Mouse (Mus musculus) thymus, postnatal 36 days (tissue): Measurements from ENCODE around the gene Kcnab2.

Experiments
- DNase-seq, 2 experiments: peaks; one replicate each; pipeline ENCODE4 v3.0.0; 2022; ENCODE audit warnings: mixed read lengths in 2 of 2

The Kcnab2 gene

GRCm38 (mm10) chr4:152451371-152451770, 26.3 kb downstream of the Kcnab2 start:
- DNase-seq: peak in 1 of 2 experiments; percentile 25

GRCm38 (mm10) chr4:152448666-152449018, 29.0 kb downstream of the Kcnab2 start:
- peak; percentile 77 to 87 for DNase-seq

DNA sequence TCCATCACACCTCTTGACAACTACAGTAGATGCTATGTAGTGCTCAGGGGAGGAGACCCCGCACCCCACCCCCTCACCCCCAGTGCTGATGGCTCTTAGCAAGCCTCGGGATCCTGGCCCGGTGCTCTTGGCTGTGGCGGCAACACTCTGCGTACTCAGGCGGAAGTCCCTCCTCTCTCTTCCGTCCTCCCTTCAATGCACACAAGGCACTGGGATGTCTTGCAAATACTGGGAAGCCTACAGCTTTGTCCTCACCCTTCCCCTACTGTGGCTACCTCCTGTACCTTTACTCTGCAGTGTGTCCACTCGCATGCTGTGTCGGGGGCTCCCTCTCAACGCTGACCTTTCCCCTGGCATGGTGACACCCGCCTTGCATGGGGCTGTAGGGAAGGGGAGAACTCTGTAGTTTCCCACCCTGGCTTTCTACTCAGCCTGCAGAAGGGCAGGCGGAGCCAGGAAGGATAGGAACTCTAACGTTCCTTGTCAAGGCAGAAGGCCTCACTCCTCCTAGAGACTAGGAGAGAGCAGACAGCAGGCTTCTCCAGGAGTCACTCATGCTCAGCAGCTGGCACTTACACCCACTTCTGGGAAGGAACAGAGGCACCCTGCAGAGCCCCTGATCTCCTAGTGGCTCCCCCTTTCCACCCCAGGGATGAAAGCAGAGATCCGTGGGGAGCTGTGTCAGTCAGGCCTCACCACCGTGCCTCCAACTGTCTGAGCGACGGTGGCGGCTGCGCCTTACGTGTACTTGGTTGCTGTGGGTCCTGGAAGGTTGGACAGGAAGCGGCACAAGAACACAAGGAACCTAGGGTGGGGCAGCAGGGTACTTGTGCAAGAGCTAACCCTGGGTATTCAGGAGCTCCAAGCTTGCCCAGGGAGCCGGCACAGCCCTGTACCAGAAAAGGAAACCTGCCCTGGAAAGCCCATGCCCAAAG, 29.7 kb downstream of the Kcnab2 start:
- DNase-seq: peak in 1 of 2 experiments; percentile 39

DNA sequence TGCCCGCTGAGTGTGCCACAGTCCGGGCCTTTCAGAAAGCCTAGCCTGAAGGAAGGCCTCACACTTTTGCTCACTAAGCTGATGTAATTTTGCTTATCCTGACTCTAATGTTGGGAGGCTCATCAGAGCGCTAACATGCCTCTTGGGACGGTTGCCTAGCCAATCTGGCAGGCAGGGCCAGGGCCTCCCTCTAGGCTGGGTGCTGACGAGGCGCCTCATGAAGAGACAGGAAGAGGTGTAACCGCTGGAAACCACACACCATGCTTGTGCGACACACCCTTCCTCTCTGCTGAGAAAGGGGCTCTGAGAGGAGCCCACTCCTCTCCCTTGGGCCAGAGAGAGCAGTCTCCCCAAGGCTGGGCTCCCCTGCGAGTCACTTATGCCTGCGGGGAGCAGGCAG, 31.5 kb downstream of the Kcnab2 start:
- DNase-seq: peak; percentile 79 to 81

DNA sequence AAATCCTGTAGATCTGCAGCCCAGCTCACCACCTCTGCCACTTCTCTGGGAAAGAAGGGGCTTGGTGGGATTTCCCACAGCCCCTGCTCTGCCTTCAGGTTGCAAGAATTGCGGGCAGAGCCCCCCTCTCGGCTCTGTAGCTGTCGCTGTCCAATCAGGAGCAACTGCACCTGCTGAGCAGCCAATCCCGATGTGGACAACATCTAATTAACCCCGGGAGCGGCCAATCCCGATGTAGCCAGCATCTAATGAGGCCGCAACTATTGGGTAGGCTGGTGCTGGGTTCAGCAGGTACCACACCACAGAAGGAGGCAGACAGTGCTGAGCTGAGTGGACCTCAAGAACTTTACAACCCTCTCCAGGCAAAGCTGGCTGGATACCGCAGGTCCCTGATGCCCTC, 36.1 kb downstream of the Kcnab2 start:
- no peak for DNase-seq

- DNase-seq: no peak
These were observed 36.8 kb downstream of the Kcnab2 start for GRCm38 (mm10) chr4:152440882-152441281.

GRCm38 (mm10) chr4:152435255-152435654, 42.4 kb downstream of the Kcnab2 start:
- peak; percentile 49 to 58 for DNase-seq

DNA sequence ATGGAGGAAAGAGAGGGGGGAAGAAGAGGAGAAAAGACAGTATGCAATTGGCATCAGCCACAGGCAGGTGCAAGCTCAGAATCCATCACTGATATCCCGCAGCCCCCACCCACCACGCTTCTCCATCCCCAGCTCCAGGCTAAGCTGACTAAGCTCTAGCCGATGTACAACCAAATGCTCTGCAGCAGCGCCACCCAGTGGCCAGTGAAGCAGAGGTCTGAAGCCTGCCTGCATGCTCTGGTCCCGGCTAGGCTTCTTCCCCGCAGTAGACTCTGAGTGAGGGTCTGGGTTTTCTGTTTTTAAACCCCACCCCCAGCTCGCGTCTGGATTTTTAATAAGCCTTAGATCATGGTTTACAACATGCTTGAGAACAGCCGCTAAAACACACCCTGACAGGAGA, 42.8 kb downstream of the Kcnab2 start:
- peak; percentile 62 to 66 for DNase-seq

- peak; percentile 38 to 41 for DNase-seq
These were observed 45.4 kb downstream of the Kcnab2 start for GRCm38 (mm10) chr4:152432308-152432707.

GRCm38 (mm10) chr4:152428259-152428658, 49.4 kb downstream of the Kcnab2 start:
- no peak for DNase-seq

GRCm38 (mm10) chr4:152424922-152425321, 52.7 kb downstream of the Kcnab2 start:
- DNase-seq: peak in 1 of 2 experiments; percentile 27

- DNase-seq: no peak
These were observed 53.3 kb downstream of the Kcnab2 start for GRCm38 (mm10) chr4:152424341-152424740.

DNA sequence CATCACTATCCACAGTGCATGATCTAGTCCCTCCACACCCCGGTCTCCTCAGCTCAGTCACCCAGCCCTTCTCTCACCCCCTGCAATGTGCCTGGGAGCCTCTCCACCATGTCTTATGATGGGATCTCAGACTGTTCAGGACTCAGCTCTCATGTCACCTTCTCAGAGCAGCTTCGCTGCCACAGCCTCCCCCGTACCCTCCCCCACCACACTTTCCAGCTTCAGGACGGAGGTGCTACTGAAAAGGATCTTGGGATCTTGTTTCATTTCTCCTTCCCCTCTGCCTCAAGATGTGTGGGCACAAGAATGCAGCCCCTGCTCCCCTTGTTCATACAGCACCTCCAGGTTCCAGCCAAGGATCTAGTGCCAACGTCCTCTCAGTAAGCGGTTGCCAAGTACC, 54.1 kb downstream of the Kcnab2 start:
- no peak for DNase-seq

DNA sequence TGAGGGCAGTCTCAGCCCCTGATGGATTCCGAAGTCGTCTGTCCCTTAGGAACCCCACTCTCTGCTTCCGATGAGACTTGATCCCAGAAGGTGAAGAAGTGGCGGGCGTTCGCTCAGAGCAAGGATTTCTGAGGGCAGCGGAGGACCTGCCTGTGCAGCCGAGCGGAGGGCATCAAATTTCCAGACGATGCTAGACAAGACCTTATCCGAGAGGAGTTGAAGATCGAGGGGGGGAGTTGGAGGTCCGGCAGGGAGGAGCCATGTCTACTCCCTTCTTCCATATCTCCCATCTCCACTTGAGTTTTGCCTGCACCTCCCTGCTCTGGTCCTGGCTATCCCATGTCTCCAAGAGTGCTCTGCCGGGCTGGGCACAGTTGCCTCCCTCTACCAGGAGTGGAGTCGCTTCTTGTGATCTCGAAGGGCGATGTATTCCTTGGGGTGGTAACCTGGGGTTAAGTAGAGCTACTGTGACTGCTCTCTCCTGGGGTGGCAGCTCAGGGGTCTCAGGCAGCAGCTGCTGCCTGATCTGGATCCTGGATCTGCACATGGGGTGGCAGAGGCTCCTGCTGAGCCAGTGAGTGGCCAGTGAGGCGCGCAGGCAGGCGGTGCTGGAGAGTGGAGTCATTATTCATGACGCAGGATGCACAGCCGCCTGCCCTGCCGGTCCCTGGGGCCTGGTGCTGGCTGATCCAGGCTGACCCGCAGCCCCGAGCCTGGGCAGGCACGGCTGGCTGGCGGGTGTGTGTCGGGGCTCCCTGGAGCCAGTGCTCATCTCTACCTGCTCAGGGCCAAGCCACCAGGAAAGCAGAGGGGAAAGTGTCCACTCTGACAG, 59.2 kb downstream of the Kcnab2 start:
- no peak for DNase-seq

DNA sequence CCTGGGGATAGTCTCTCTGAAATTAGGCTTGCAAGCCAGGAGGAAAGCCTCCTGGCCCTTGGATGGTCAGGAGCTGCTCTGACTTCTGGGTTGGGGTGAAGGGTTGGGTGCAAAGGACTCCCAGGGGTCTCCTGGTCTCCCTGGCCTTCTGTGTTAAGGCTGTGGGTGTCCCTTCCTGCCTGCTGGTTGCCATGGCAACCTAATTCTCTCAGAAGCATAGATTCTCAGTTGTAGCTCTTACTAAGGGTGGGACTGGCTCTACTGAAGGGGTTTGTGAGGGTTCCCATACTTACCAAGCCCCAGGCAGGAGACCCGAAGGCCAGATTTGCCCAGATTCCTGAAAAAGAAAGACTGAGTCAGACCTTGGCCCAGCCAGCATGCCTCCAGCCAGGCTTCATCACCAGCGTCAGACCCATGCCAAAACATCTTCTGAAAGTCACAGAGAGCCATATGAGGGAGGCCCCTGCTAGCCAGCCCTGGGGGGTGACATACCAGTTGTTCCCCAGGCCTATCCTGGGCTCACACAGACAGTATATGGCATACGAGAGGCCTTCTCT, 65.1 kb downstream of the Kcnab2 start:
- no peak for DNase-seq

GRCm38 (mm10) chr4:152410961-152411360, 66.7 kb downstream of the Kcnab2 start:
- DNase-seq: no peak

GRCm38 (mm10) chr4:152406531-152406930, 71.1 kb downstream of the Kcnab2 start:
- no peak for DNase-seq

DNA sequence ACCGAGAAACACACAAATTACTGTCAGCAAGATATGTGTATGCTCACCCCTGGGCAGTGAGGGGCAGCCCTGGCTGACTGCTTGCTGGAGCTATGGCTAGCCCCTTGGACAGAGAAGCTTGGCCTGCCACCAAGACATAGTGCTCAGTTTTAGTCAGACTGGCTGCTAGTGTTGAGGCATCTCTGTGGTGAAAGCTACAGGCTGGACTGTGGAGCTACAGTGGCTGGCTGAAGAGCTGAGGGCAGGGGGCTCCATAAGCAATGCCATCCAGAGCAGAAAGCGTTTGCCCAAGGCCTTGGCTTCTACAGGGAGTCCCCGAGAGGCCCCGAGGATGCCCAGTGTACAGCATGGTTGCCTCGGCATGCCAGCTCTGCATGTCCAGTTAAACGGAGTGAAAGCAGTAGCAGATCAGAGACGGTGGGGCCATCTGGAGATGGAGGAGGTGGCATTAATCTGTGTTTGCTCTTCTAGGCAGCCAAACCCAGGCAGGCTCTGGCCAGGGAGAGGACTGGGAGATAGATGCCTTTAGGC, 71.9 kb downstream of the Kcnab2 start:
- DNase-seq: no peak

DNA sequence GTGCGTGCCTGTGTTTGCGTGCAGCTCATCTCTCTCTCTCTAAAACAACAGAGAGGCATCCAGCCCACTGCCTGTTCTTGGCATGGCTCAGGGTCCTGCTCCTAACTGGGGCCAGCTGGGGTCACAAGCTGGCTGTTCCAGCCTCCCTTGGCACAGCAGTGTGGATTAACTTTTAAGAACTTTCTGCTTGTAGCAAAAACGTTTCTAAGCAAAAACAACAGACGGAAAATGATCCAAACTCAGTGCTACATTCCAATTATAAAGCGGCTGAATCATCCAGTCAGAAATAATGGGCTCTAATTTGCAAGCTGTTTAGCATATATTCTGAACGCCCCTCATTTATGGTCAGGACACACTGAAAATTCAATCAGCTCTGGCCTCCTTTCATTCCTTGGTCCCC, 72.5 kb downstream of the Kcnab2 start:
- no peak for DNase-seq

DNA sequence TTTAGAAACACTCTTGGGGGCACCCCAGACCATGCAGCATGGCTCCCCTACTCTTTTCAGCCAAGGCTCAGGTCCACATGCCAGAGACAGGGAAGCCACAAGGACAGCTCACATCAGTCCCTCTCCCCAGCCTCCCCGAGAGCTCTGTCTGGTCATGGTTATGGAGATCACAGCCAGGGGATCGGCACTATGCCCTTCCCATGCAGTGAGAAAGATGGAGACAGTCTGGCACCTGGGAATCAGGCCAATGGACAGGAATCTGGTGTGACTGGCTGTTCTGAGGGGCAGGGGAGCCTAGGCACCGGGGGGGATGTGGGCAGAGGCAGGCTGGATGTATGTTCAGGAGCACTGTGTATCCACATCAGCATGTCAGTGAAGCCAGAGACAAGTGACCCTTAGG, 78.7 kb downstream of the Kcnab2 start:
- no peak for DNase-seq

GRCm38 (mm10) chr4:152392627-152393026, 85.0 kb downstream of the Kcnab2 start:
- DNase-seq: no peak

GRCm38 (mm10) chr4:152392192-152392591, 85.5 kb downstream of the Kcnab2 start:
- DNase-seq: no peak

GRCm38 (mm10) chr4:152385644-152386043, 92.0 kb downstream of the Kcnab2 start:
- DNase-seq: peak; percentile 23 to 32
